Mouse (Mus musculus) left cerebral cortex, postnatal 14 days (tissue): ENCODE measurements at regions not wholly inside any gene's neighbourhood (a gene's known extent, or its start where the extent isn't known, plus 50 kb on each side); places are given as distances from the start of the nearest gene placed in this dataset.

Experiments used
- DNase-seq, 2 experiments: peaks; one replicate each; pipeline ENCODE4 v3.0.0; 2021 to 2022; ENCODE audit warnings: low spot score in 2 of 2, mixed read lengths in 1 of 2
- intact Hi-C: fragments of 180-260 bp; cut with DNase I; formaldehyde crosslinking; loops from one replicate; pipeline ENCODE4 v1.15.1; 2025

GRCm38 (mm10) chr14:114855055-114855740 is 236.8 kb upstream of the Gpc5 start:
- intact Hi-C loops: no loop called here
- DNase-seq: no peak

GRCm38 (mm10) chr14:114855746-114856145 is 236.3 kb upstream of the Gpc5 start:
- intact Hi-C loops: no loop called here
- no peak for DNase-seq

GRCm38 (mm10) chr14:114856243-114857031 is 235.6 kb upstream of the Gpc5 start:
- DNase-seq: no peak
- intact Hi-C loops: no loop called here

- intact Hi-C loops: no loop called here
- DNase-seq: no peak
Measured at GRCm38 (mm10) chr14:114857171-114857570, 234.8 kb upstream of the Gpc5 start.

GRCm38 (mm10) chr14:114857689-114858088 is 234.3 kb upstream of the Gpc5 start:
- intact Hi-C loops: no loop called here

GRCm38 (mm10) chr14:114863585-114863984 is 228.4 kb upstream of the Gpc5 start:
- intact Hi-C loops: no loop called here
- DNase-seq: peak in 1 of 2 experiments; percentile 42

More at GRCm38 (mm10) chr14:114857689-114858088, 234.3 kb upstream of the Gpc5 start:
- DNase-seq: no peak

GRCm38 (mm10) chr14:114864102-114864501 is 227.9 kb upstream of the Gpc5 start:
- no peak for DNase-seq
- intact Hi-C loops: no loop called here

- intact Hi-C loops: no loop called here
- peak in 1 of 2 experiments; percentile 30 for DNase-seq
Measured at GRCm38 (mm10) chr14:114869233-114869632, 222.8 kb upstream of the Gpc5 start.

- DNase-seq: no peak
Measured at GRCm38 (mm10) chr14:114875101-114875500, 216.9 kb upstream of the Gpc5 start.

GRCm38 (mm10) chr14:114876427-114876826 is 215.6 kb upstream of the Gpc5 start:
- intact Hi-C loops: no loop called here
- DNase-seq: no peak

More at GRCm38 (mm10) chr14:114875101-114875500, 216.9 kb upstream of the Gpc5 start:
- intact Hi-C loops: no loop called here

GRCm38 (mm10) chr14:114877477-114877876 is 214.5 kb upstream of the Gpc5 start:
- no peak for DNase-seq
- intact Hi-C loops: no loop called here

- intact Hi-C loops: no loop called here
Measured at GRCm38 (mm10) chr14:114880291-114880690, 211.7 kb upstream of the Gpc5 start.

GRCm38 (mm10) chr14:114904109-114904508 is 187.9 kb upstream of the Gpc5 start:
- DNase-seq: no peak
- intact Hi-C loops: no loop called here

More at GRCm38 (mm10) chr14:114880291-114880690, 211.7 kb upstream of the Gpc5 start:
- DNase-seq: peak in 1 of 2 experiments; percentile 44

- intact Hi-C loops: no loop called here
- no peak for DNase-seq
Measured at GRCm38 (mm10) chr14:114912271-114912670, 179.7 kb upstream of the Gpc5 start.

GRCm38 (mm10) chr14:114913238-114913637 is 178.8 kb upstream of the Gpc5 start:
- intact Hi-C loops: loop anchor here (1.0 kb wide), 1 partner anchor 59 kb away; no protein-coding TSS in a partner anchor

GRCm38 (mm10) chr14:114945744-114946143 is 146.3 kb upstream of the Gpc5 start:
- intact Hi-C loops: no loop called here
- no peak for DNase-seq

More at GRCm38 (mm10) chr14:114913238-114913637, 178.8 kb upstream of the Gpc5 start:
- DNase-seq: peak; percentile 59 to 66

- intact Hi-C loops: no loop called here
- no peak for DNase-seq
Measured at GRCm38 (mm10) chr14:114946321-114946720, 145.7 kb upstream of the Gpc5 start.

GRCm38 (mm10) chr14:114948341-114949155 is 143.5 kb upstream of the Gpc5 start:
- DNase-seq: peak; percentile 10 to 24
- intact Hi-C loops: no loop called here

GRCm38 (mm10) chr14:114949156-114949496 is 142.9 kb upstream of the Gpc5 start:
- DNase-seq: no peak
- intact Hi-C loops: no loop called here

GRCm38 (mm10) chr14:114952280-114952679 is 139.7 kb upstream of the Gpc5 start:
- intact Hi-C loops: no loop called here
- no peak for DNase-seq
